Mouse (Mus musculus) lung, embryonic 15.5 days (tissue): Measurements from ENCODE around the gene Hk3. TPM values are rescaled to one million over a fixed set of nuclear protein-coding genes. Genes with fewer than 3 reads are reported as not detected.

ENCODE experiments used
- ATAC-seq: fragments of 200-750 bp; cut with Nextera tagmentation; 2 replicates; pipeline ENCODE4 v1.8.0; 2017; ENCODE audit warnings: moderate number of reproducible peaks, borderline replicate concordance; ENCODE audit not compliant: low FRiP score, low TSS enrichment; ENCODE audit errors: extremely low read depth
- H3K27ac ChIP-seq: fragments of 300-500 bp; sonication (generic); 2 replicates; pipeline ENCODE4 v1.5.1; 2015; ENCODE audit warnings: moderate library complexity, mild to moderate bottlenecking, inconsistent platforms
- H3K27me3 ChIP-seq: fragments of 300-500 bp; sonication (generic); 2 replicates; pipeline ENCODE4 v1.6.1; 2015; ENCODE audit warnings: inconsistent platforms
- H3K36me3 ChIP-seq: fragments of 300-500 bp; sonication (generic); 2 replicates; pipeline ENCODE4 v1.6.1; 2015; ENCODE audit warnings: inconsistent platforms
- H3K4me1 ChIP-seq: fragments of 300-500 bp; sonication (generic); 2 replicates; pipeline ENCODE4 v1.6.1; 2015; ENCODE audit warnings: inconsistent platforms
- H3K4me2 ChIP-seq: fragments of 300-500 bp; sonication (generic); 2 replicates; pipeline ENCODE4 v1.6.1; 2015; ENCODE audit warnings: inconsistent platforms, mild to moderate bottlenecking, moderate library complexity
- H3K4me3 ChIP-seq: fragments of 300-500 bp; sonication (generic); 2 replicates; pipeline ENCODE4 v1.5.1; 2015; ENCODE audit warnings: mild to moderate bottlenecking, inconsistent platforms
- H3K9ac ChIP-seq: fragments of 300-500 bp; sonication (generic); 2 replicates; pipeline ENCODE4 v1.6.1; 2015; ENCODE audit warnings: inconsistent platforms
- H3K9me3 ChIP-seq: fragments of 300-500 bp; sonication (generic); 2 replicates; pipeline ENCODE4 v1.6.1; 2016; ENCODE audit warnings: inconsistent platforms
- WGBS: fragments of 180-500 bp; shearing (Covaris S2); methylation state at CpG from one replicate; pipeline ENCODE4 v1.1.7; 2015; 5-methylcytosine and 5-hydroxymethylcytosine counted together
- polyA plus RNA-seq: library from polyadenylated mRNA; unstranded; fragments of >200 nt; fragmentation: Nextera tagmentation; extraction: Ambion mirVana; gene quantifications from 2 replicates; pipeline ENCODE4 v1.2.1, GENCODE M21; 2015

Hk3 gene
- polyA plus RNA-seq, 1 experiment from 2014 or later = 1.0 TPM

DNA sequence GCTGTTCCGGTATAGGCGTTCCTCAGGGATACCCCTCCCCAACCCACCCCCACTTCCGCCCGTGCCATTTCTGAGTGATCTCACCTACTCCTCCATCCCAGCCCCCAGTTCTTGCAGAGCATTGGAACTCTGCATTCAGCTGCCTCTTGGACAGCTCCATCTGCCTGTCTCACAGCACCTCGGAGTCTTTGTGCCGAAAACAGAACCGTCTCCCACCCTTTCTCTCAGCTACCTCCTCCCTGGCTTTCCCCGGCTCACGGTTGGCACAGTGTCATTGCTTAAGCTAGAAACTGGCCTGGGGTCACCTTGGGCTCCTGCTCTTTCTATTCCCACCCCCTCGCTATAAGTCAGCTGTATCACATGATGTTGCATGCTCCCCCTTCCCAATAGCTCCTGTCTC lies 20.8 kb downstream of the Hk3 start:
- no peak overlapping the region for H3K4me3 ChIP-seq
- ATAC-seq = no peak
- H3K27ac ChIP-seq = no peak overlapping the region
- no peaks in the 10 kb centered on the region for H3K27me3 ChIP-seq
- no peak overlapping the region for H3K4me2 ChIP-seq
- peaks cover 12% of the 10 kb centered on the region for H3K4me1 ChIP-seq
- no peak overlapping the region for H3K9ac ChIP-seq
- WGBS = 75% methylated on average over 10 of the region's 10 CpGs
- no peaks in the 10 kb centered on the region for H3K36me3 ChIP-seq
- H3K9me3 ChIP-seq = no peaks in the 10 kb centered on the region

DNA sequence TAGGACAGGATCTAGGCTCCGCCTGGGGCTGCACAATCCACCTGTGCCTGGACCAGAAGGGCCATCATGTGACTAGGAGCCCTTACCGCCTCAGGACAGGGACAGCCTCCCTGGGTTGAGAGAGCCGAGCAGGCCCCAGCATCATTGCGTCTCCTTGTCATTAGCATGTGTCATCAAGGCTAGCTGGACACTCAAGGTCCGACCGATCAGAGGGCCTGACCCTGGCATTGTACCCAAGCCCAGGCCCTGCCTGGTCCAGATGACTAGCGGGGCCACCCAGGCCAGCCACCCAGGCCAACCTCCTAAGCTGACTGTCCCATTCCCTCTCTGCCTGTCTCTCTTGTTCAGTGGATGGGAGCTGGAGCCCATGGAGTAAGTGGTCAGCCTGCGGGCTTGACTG lies 23.6 kb downstream of the Hk3 start:
- Histone ChIP-seq H3K36me3 (no peaks in the 10 kb centered on the region), H3K4me2 (no peak overlapping the region), H3K27me3 (no peaks in the 10 kb centered on the region), H3K9ac (no peak overlapping the region), H3K27ac (no peak overlapping the region), H3K4me3 (no peak overlapping the region), H3K9me3 (no peaks in the 10 kb centered on the region), H3K4me1 (no peaks in the 10 kb centered on the region)
- 87% methylated on average over 8 of the region's 8 CpGs for WGBS
- no peak for ATAC-seq

DNA sequence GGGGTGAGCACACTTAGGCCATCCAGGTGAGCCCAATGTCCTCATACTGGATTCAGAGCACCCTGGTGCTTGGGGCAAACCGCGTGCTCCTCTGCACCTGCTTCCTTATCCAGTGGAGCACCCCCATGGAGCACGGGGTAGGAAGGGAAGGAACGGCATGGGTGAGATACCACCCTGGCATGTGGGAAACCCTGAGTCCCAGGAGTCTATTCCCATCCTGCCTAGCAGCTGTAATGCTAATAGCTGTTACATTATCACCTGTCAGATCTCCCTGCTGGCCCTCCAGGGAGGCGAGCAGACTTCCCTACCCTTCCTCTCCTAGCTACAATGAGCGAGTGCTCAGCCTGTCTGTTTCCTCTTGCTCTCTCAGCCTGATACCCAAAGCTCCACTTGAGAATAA lies 26.0 kb downstream of the Hk3 start:
- no peaks in the 10 kb centered on the region for H3K9me3 ChIP-seq
- no peaks in the 10 kb centered on the region for H3K4me1 ChIP-seq
- no peak for ATAC-seq
- no peak overlapping the region for H3K27ac ChIP-seq
- no peak overlapping the region for H3K9ac ChIP-seq
- no peak overlapping the region for H3K4me2 ChIP-seq
- 53% methylated on average over 6 of the region's 6 CpGs for WGBS
- no peaks in the 10 kb centered on the region for H3K27me3 ChIP-seq
- no peaks in the 10 kb centered on the region for H3K36me3 ChIP-seq
- no peak overlapping the region for H3K4me3 ChIP-seq

DNA sequence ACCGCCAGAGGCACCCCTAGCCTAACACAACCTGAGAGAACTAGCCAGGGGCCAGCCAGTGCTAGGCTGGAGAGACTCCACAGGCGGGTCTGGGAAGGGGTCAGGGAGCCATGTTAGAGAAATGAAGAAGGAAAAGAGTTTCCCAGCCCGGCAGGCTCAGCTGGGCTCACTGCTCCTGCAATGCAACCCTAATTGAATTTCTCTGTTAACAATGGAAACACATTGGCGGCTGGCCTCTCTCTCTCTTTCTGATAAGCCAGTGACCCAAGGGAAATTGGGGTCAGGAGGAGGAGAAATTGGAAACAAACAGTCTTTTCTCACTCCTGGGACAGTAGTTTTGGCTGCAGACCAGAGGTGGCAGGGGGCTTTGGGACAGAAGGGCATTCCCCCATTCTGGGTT lies 26.6 kb downstream of the Hk3 start:
- 23% methylated on average over 4 of the region's 4 CpGs for WGBS

DNA sequence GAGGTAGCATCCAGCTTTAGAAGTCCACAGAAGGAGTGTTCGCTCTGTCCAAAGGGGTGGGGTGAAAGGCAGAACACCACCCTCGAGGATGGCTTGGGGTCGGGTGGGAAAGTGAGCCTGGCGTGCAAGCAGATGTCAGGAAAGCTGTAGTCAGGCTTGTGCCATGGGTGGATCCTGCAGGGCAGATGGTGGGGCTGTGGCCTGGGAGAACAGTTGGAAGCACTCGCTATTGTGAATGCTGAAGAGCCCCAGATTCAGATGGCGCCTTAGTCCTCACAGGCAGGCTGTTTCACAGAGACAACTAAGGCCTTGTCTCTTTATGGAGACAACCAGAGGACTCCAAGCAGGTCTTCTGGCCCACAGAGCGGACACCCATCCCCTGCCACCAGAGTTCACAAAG lies 29.0 kb downstream of the Hk3 start:
- Histone ChIP-seq H3K9ac (no peak overlapping the region), H3K4me1 (peaks cover 5% of the 10 kb centered on the region), H3K4me3 (no peak overlapping the region), H3K36me3 (no peaks in the 10 kb centered on the region), H3K27me3 (no peaks in the 10 kb centered on the region), H3K9me3 (no peaks in the 10 kb centered on the region), H3K27ac (no peak overlapping the region), H3K4me2 (no peak overlapping the region)
- ATAC-seq = no peak
- 85% methylated on average over 7 of the region's 7 CpGs for WGBS

More for the DNA sequence above, 26.6 kb downstream of the Hk3 start:
- H3K4me3 ChIP-seq = no peak overlapping the region
- H3K4me2 ChIP-seq = no peak overlapping the region
- no peaks in the 10 kb centered on the region for H3K27me3 ChIP-seq
- H3K27ac ChIP-seq = no peak overlapping the region
- no peaks in the 10 kb centered on the region for H3K4me1 ChIP-seq
- no peaks in the 10 kb centered on the region for H3K36me3 ChIP-seq
- ATAC-seq = no peak
- H3K9me3 ChIP-seq = no peaks in the 10 kb centered on the region
- no peak overlapping the region for H3K9ac ChIP-seq

DNA sequence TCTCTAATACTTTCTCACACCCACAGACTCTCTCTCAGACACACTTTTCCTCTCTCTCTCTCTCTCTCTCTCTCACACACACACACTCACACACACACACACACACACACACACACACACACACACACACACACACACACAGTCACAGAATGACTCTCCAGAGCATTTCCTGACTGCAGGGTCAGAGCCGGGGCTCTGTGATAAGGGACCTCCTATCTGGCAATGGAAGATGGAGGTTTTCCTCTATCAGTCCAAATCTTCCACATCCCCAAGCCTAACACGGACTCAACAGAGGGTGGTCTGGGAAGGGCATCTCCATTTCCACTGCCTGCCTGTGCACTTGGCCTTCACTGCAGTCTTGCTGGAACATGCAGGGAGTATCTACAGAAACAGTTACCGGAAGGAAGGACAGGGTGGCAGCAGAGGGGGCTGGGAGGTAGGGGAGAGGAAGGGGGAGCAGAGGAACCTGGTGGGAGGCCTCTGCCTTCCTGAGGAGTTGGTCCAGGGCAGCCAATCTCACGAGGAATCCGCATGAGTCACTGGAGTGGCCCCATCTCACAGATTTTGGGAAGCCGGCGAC lies 32.9 kb downstream of the Hk3 start:
- Histone ChIP-seq H3K27ac (no peak overlapping the region), H3K27me3 (no peaks in the 10 kb centered on the region), H3K36me3 (no peaks in the 10 kb centered on the region), H3K4me3 (no peak overlapping the region), H3K9ac (no peak overlapping the region), H3K4me2 (no peak overlapping the region), H3K4me1 (peaks cover 5% of the 10 kb centered on the region), H3K9me3 (no peaks in the 10 kb centered on the region)
- WGBS = 35% methylated on average over 7 of the region's 7 CpGs
- ATAC-seq = no peak

DNA sequence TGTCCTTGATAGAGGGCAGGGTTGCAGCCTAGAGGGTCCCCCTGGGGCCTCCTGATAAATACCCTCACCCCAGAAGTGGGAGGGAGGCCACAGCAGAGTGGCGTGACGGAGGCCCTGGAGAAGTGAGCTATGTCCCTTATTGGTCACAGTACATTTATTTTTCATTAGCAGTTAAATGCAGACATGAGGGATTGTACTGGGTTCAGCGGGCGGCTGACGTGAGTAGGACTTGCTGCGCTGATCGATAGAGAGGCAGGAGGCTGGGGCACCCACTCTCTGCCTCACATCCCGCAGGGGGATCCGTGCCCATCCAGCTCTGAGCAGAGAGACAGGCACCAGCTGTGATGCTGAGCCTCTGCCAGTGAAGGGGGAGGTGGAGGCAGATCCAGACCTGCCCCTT lies 33.8 kb downstream of the Hk3 start:
- H3K4me1 ChIP-seq = peaks cover 5% of the 10 kb centered on the region
- H3K9ac ChIP-seq = no peak overlapping the region
- WGBS = 74% methylated on average over 9 of the region's 9 CpGs
- no peaks in the 10 kb centered on the region for H3K27me3 ChIP-seq
- H3K27ac ChIP-seq = no peak overlapping the region
- no peaks in the 10 kb centered on the region for H3K9me3 ChIP-seq
- no peak overlapping the region for H3K4me3 ChIP-seq
- ATAC-seq = no peak
- no peak overlapping the region for H3K4me2 ChIP-seq
- no peaks in the 10 kb centered on the region for H3K36me3 ChIP-seq

DNA sequence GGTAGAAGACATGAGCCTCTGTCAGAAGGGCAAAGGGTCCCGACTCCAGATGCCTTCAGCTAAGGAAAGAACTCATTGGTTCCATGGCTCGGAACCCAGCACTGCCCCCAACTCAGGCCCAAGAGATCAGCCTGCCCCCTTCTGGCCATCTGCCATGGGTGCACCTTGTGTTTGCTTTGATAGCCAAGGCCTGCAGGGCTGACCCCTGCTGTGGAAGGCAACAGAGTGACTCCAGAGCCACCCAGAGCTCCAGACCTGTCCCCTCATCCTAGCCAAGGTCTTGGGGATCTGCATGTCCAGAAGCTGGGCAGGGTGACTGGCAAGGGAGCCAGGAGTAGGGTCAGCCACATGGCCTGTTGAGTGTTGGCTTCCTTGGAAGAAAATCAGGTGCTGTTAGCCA lies 37.6 kb downstream of the Hk3 start:
- H3K27ac ChIP-seq = no peak overlapping the region
- no peak for ATAC-seq
- H3K9ac ChIP-seq = no peak overlapping the region
- WGBS = 45% methylated on average over 2 of the region's 2 CpGs
- no peaks in the 10 kb centered on the region for H3K27me3 ChIP-seq
- H3K4me3 ChIP-seq = no peak overlapping the region
- peaks cover 11% of the 10 kb centered on the region for H3K4me1 ChIP-seq
- H3K36me3 ChIP-seq = no peaks in the 10 kb centered on the region
- H3K4me2 ChIP-seq = no peak overlapping the region
- no peaks in the 10 kb centered on the region for H3K9me3 ChIP-seq

DNA sequence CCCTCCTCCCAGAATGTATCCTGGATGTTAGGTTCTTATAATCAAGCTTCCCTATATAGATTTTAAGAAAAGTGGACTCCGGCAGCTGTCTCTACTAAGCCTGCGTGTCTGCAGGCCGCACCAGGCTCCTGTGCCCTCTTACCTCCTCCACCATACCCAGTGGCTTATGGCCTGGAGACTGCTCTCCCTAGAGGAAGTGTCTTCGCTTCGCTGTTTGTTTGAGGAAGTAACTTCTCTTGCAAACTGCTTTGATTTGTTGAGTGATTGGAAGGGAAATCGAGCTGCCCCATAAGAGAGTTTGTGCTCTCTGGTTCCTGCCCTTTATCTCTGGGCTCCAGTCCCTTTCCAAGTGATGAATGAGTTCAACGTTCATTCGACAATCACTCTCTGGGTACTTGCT lies 38.2 kb downstream of the Hk3 start:
- no peak overlapping the region for H3K4me2 ChIP-seq
- no peak for ATAC-seq
- H3K9ac ChIP-seq = no peak overlapping the region

DNA sequence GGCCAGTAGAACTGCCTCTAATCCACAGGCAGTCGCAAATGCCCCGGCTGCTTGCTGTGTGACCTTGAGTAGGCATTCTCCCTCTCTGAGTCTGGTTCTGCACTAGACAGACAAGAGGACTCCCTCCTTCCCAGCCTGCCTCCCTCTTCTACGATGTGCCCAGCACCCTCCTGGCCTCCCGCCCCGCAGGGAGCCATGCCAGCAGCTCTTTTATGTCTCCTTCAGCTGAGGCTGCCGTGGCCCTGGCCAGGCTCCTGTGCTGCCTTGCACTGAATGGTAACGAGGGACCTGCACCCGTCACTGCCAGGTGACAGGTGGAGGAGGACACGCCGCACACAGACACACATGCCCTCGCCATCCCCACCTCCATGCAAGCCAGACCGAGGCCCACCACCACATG lies 40.2 kb downstream of the Hk3 start:
- no peak overlapping the region for H3K9ac ChIP-seq
- no peak for ATAC-seq
- H3K36me3 ChIP-seq = no peaks in the 10 kb centered on the region
- 0 out of 2 replicates have a peak, but pooled peaks cover 6% of the 10 kb centered on the region for H3K4me1 ChIP-seq
- no peak overlapping the region for H3K4me3 ChIP-seq
- H3K4me2 ChIP-seq = no peak overlapping the region
- H3K27ac ChIP-seq = no peak overlapping the region
- H3K9me3 ChIP-seq = no peaks in the 10 kb centered on the region
- H3K27me3 ChIP-seq = no peaks in the 10 kb centered on the region
- 68% methylated on average over 12 of the region's 12 CpGs for WGBS

More for the DNA sequence above, 38.2 kb downstream of the Hk3 start:
- Histone ChIP-seq H3K9me3 (no peaks in the 10 kb centered on the region), H3K36me3 (no peaks in the 10 kb centered on the region), H3K4me3 (no peak overlapping the region), H3K4me1 (peaks cover 11% of the 10 kb centered on the region), H3K27ac (no peak overlapping the region), H3K27me3 (no peaks in the 10 kb centered on the region)
- 58% methylated on average over 8 of the region's 8 CpGs for WGBS

DNA sequence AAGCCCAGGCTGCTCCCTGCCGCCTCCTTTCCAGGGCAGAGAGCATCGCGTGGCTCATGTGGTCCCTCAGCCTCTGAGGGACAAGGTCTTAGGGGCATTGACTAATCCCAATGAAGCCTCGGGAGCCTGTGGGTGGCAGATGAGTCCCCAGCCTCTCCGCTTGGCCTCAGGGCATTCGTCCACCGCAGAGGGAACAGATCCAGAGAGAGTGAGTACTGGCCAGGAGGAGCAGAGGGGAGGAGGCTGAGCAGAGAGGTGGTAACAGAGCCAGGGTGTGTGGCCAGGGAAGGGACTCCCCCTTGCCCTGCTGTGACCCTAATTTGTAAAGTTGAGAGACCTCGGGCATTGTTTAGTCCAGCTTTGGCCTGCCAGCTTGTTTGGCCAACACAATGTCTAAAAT lies 42.4 kb downstream of the Hk3 start:
- WGBS = 49% methylated on average over 8 of the region's 8 CpGs
- no peak overlapping the region for H3K9ac ChIP-seq
- H3K36me3 ChIP-seq = no peaks in the 10 kb centered on the region
- H3K27ac ChIP-seq = no peak overlapping the region
- no peak overlapping the region for H3K4me3 ChIP-seq
- H3K27me3 ChIP-seq = no peaks in the 10 kb centered on the region
- 0 out of 2 replicates have a peak, but pooled peaks cover 6% of the 10 kb centered on the region for H3K4me1 ChIP-seq
- no peak for ATAC-seq
- no peaks in the 10 kb centered on the region for H3K9me3 ChIP-seq
- no peak overlapping the region for H3K4me2 ChIP-seq

DNA sequence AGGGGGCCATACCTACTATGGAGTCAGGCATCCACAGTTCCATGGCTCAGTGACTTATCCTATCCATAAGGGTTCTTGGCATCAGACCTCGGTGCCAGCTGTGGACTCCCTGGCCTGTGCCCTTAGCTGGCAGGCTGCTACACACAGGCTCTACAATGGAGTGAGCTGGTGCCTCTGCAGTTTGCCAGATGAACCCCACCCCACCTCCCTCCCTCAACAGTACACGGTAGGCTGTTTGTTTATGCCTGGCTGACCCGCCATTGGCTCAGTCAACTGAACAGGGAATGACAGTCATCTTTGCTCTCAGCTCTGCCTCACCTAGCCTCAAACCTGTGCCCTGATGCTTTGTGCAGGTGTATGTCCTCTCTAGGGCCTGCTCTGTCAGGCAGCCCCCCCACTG lies 45.6 kb downstream of the Hk3 start:
- H3K4me1 ChIP-seq = 0 out of 2 replicates have a peak, but pooled peaks cover 6% of the 10 kb centered on the region
- H3K4me2 ChIP-seq = no peak overlapping the region
- H3K9me3 ChIP-seq = no peaks in the 10 kb centered on the region
- H3K4me3 ChIP-seq = no peak overlapping the region
- ATAC-seq = no peak
- H3K27ac ChIP-seq = no peak overlapping the region
- no peaks in the 10 kb centered on the region for H3K27me3 ChIP-seq
- no peak overlapping the region for H3K9ac ChIP-seq
- 44% methylated on average over 3 of the region's 3 CpGs for WGBS
- H3K36me3 ChIP-seq = no peaks in the 10 kb centered on the region
